ENCODE assay signal across 9 mouse cellular contexts in the genomic region with DNA sequence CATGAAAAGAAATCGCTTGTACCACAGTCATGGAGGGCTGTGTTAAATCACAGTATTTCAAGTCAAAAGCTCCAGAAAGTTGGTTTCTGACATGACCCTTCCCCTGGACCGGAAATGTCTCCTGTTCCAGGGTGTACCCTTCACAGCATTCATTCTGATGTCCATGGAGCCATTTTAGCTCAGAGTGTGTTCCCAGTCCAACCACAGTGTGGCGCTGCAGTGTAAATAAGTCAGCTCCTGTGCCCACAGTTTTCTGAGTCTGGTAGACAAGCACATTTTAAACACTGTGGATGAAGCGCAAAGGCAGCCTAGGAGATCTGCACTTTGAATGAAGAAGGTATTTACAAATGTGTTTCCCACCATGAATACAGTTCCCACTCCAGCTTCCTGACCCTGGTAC.
DNase-seq lines count a peak whose midpoint lies in the region; ATAC-seq and TF ChIP-seq lines count a peak whose summit lies in the region.
"Had no signal": no experiment of that assay in that cellular context is flagged by ENCODE, and none has a peak within 500 bp of the region (broad histone marks: within the 10 kb centered on the region; RNA-seq: fewer than 3 reads in every experiment).

No protein-coding gene starts in this region.

- H3K36me3 ChIP-seq in ES-Bruce4 (ENCODE audit: control insufficient read depth, insufficient read depth, low read length, poor library complexity, severe bottlenecking), result no peaks in the 10 kb centered on the region
- no peaks in the 10 kb centered on the region for H3K36me3 ChIP-seq in hindbrain, postnatal 0 days (ENCODE audit: insufficient read depth, low read length)

- TF ChIP-seq POLR2A in cerebellum, adult 2 months (IDR thresholded peaks at IDR 0.05; ENCODE audit: borderline replicate concordance, insufficient read depth, low read length), result no peak
- TF ChIP-seq POLR2A in ES-Bruce4 (IDR thresholded peaks at IDR 0.05; ENCODE audit: insufficient read depth, low read length), result no peak

- no peaks in the 10 kb centered on the region for H3K9me3 ChIP-seq in ES-Bruce4 (replicated peaks; ENCODE audit: control insufficient read depth, insufficient read depth, low read length, poor library complexity, severe bottlenecking)
- no peaks in the 10 kb centered on the region for H3K9me3 ChIP-seq in hindbrain, postnatal 0 days (ENCODE audit: low read length)

- peak in 1 of 2 experiments; percentile 11 for DNase-seq in cerebellum, adult 2 months
- DNase-seq in embryo, embryonic 10 days (ENCODE audit: low spot score), result peak; percentile 92
- peak; percentile 88 for DNase-seq in hindbrain, postnatal 0 days (ENCODE audit: low spot score)
- peak; percentile 11 to 38 for DNase-seq in left cerebral cortex, adult 8-10 months (ENCODE audit: low spot score in 2 of 2)
- DNase-seq in retina, embryonic 14.5 days (ENCODE audit: low spot score), result peak; percentile 73
- no peak for DNase-seq in heart, adult 18-20 months

- H3K9ac ChIP-seq in ES-Bruce4 (ENCODE audit: low read depth, poor library complexity, severe bottlenecking), result no peak overlapping the region
- H3K9ac ChIP-seq in hindbrain, postnatal 0 days (replicated peaks; ENCODE audit: low read length), result no peak overlapping the region

- H3K4me3 ChIP-seq in cerebellum, adult 2 months (replicated peaks; ENCODE audit: insufficient read depth, low read depth, low read length), result no peak overlapping the region
- H3K4me3 ChIP-seq in ES-Bruce4 (ENCODE audit: low read depth, low read length), result no peak overlapping the region
- H3K4me3 ChIP-seq in hindbrain, postnatal 0 days (ENCODE audit: low read length), result no peak overlapping the region
- H3K4me3 ChIP-seq: myocyte had no signal

- 48% methylated on average over 4 of the region's 4 CpGs for WGBS in cerebellum, adult 2 months
- WGBS in hindbrain, postnatal 0 days, result 47% methylated on average over 4 of the region's 4 CpGs

- no peak for TF ChIP-seq EP300 in ES-Bruce4 (IDR thresholded peaks at IDR 0.05; ENCODE audit: insufficient read depth, low read depth, low read length)

- no peaks in the 10 kb centered on the region for H3K4me1 ChIP-seq in cerebellum, adult 2 months (ENCODE audit: control insufficient read depth, insufficient read depth, low read length)
- no peaks in the 10 kb centered on the region for H3K4me1 ChIP-seq in ES-Bruce4 (ENCODE audit: control insufficient read depth, insufficient read depth, low read length)
- H3K4me1 ChIP-seq in hindbrain, postnatal 0 days (ENCODE audit: insufficient read depth, low read length), result 0 out of 2 replicates have a peak, but pooled peaks cover 4% of the 10 kb centered on the region

- no peak overlapping the region for H3K4me2 ChIP-seq in hindbrain, postnatal 0 days (ENCODE audit: low read depth, low read length)

- no peak for ATAC-seq in cerebellum, adult (ENCODE audit: insufficient number of reproducible peaks, low FRiP score, low TSS enrichment)
- ATAC-seq in hindbrain, postnatal 0 days, result peak; percentile 67

- no peak overlapping the region for H3K27ac ChIP-seq in cerebellum, adult 2 months (ENCODE audit: insufficient read depth, low read length)
- no peak overlapping the region for H3K27ac ChIP-seq in ES-Bruce4 (ENCODE audit: insufficient read depth, low read length)
- no peak overlapping the region for H3K27ac ChIP-seq in hindbrain, postnatal 0 days

- peak; percentile 27; the same call in 1 of the 2 replicates for TF ChIP-seq CTCF in cerebellum, adult 2 months (IDR thresholded peaks at IDR 0.05; ENCODE audit: borderline replicate concordance, insufficient read depth, low read depth, low read length)
- peak; percentile 51 for TF ChIP-seq CTCF in ES-Bruce4 (IDR thresholded peaks at IDR 0.05; ENCODE audit: low read depth, low read length)
- TF ChIP-seq CTCF in hindbrain, postnatal 0 days (IDR thresholded peaks at IDR 0.05; ENCODE audit: low read depth), result peak; percentile 82

- H3K27me3 ChIP-seq in cerebellum, adult 2 months (ENCODE audit: control insufficient read depth, insufficient read depth, low read length), result no peaks in the 10 kb centered on the region
- no peaks in the 10 kb centered on the region for H3K27me3 ChIP-seq in ES-Bruce4 (ENCODE audit: control insufficient read depth, insufficient read depth, low read length, poor library complexity, severe bottlenecking)
- no peaks in the 10 kb centered on the region for H3K27me3 ChIP-seq in hindbrain, postnatal 0 days (ENCODE audit: insufficient read depth, low read length)

Comparison
In these comparisons a context has a peak if more than half of its experiments do, and no peak if none do; other contexts are left out.
1. DNase-seq: peak in embryo, embryonic 10 days (single experiment), hindbrain, postnatal 0 days (single experiment), left cerebral cortex, adult 8-10 months (2 of 2) and retina, embryonic 14.5 days (single experiment); none in heart, adult 18-20 months (0 of 2).
2. CTCF ChIP-seq: peak in every context shown above with its lines; median percentile 82 in hindbrain, postnatal 0 days; 51 in ES-Bruce4; 27 in cerebellum, adult 2 months.